Mouse (Mus musculus): ENCODE results near the gene Olfr313.

Gene Olfr313

GRCm38 (mm10) chr11:58849731-58850130 lies 34.9 kb downstream of the Olfr313 start:
- DNase-seq (ENCODE audit: low read depth) = no peak

DNA sequence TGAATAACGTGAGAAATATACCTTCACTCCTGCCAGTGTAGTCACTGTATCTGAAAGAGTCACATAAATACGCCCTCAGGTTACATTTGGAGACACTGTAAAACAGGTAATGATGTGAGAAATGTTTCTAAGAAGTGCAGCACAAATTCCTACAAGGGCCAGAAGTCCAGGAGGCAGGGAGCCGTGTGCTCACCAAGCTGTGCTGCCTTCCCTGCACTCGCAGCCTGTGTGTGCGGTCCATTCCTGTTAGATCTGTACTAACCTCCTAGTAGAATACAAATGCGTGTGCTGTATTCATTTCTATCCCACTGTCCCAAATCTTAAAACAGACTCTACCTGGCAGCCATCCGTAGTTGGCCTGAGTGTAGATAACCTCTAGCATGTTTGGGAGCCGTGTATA lies 45.9 kb downstream of the Olfr313 start:
- DNase-seq (ENCODE audit: low read depth) = no peak

- peak; percentile 53 for DNase-seq (ENCODE audit: low read depth)
Measured at GRCm38 (mm10) chr11:58867039-58867953, 52.5 kb downstream of the Olfr313 start, which contains the start of gene 2810021J22Rik. Gene 2810021J22Rik, plus strand, starts transcription at chr11:58867216.

- no peak for DNase-seq (ENCODE audit: low read depth)
Measured at GRCm38 (mm10) chr11:58867954-58868330, 53.1 kb downstream of the Olfr313 start.

All from fibroblast of lung, adult 2 months (primary cell).